Mouse (Mus musculus): ENCODE results near the gene Itpk1.

- TF ChIP-seq CTCF (IDR thresholded peaks at IDR 0.05; ENCODE audit: borderline replicate concordance, control insufficient read depth, extremely low read depth, insufficient read depth, low read length, poor library complexity) (no peak), POLR2A (IDR thresholded peaks at IDR 0.05; ENCODE audit: control insufficient read depth, extremely low read depth, insufficient read depth, low read length, poor library complexity) (no peak)
These were observed 77.2 kb downstream of the Itpk1 start for GRCm38 (mm10) chr12:102627545-102627944.
